Mouse (Mus musculus) liver, embryonic 14.5 days (tissue): ENCODE measurements at regions not wholly inside any gene's neighbourhood (a gene's known extent, or its start where the extent isn't known, plus 50 kb on each side); places are given as distances from the start of the nearest gene placed in this dataset.

Experiments used
- CTCF ChIP-seq: IDR thresholded peaks from 2 replicates; pipeline ENCODE4 v1.5.1; 2016; ENCODE audit warnings: antibody characterized with exemption, low read depth, control low read depth
- EP300 ChIP-seq: IDR thresholded peaks from 2 replicates; pipeline ENCODE4 v1.6.1; 2016; ENCODE audit warnings: antibody characterized with exemption, low read depth

GRCm38 (mm10) chr10:39261174-39262145, 97.9 kb upstream of the Ccn6 start:
- TF ChIP-seq CTCF (no peak), EP300 (no peak)
